Mouse (Mus musculus) heart, embryonic 10.5 days (tissue): Measurements from ENCODE around the gene Mri1. TPM values are rescaled to one million over a fixed set of nuclear protein-coding genes. Genes with fewer than 3 reads are reported as not detected.
"Not testable (repeated sequence)": the region's sequence is repeated elsewhere in the genome, so short reads cannot be mapped to it uniquely, and the experiment has no call there.

ENCODE experiments used
- DNase-seq: peaks from one replicate; pipeline ENCODE4 v3.0.0-alpha.2; 2017; ENCODE audit warnings: low spot score
- H3K27ac ChIP-seq: fragments of 300-500 bp; sonication (generic); 2 replicates; pipeline ENCODE4 v1.5.1; 2016; ENCODE audit warnings: mild to moderate bottlenecking
- H3K27me3 ChIP-seq: fragments of 300-500 bp; sonication (generic); 2 replicates; pipeline ENCODE4 v1.6.1; 2016; ENCODE audit warnings: mild to moderate bottlenecking; ENCODE audit not compliant: poor library complexity, insufficient read depth, severe bottlenecking
- H3K36me3 ChIP-seq: fragments of 300-500 bp; sonication (generic); 2 replicates; pipeline ENCODE4 v1.6.1; 2016; ENCODE audit warnings: mild to moderate bottlenecking, moderate library complexity
- H3K4me1 ChIP-seq: fragments of 300-500 bp; sonication (generic); 2 replicates; pipeline ENCODE4 v1.6.1; 2016; ENCODE audit warnings: mild to moderate bottlenecking
- H3K4me3 ChIP-seq: fragments of 300-500 bp; sonication (generic); 2 replicates; pipeline ENCODE4 v1.5.1; 2016; ENCODE audit warnings: mild to moderate bottlenecking, moderate library complexity
- H3K9me3 ChIP-seq: fragments of 300-500 bp; sonication (generic); 2 replicates; pipeline ENCODE4 v1.6.1; 2016; ENCODE audit warnings: mild to moderate bottlenecking, moderate library complexity
- WGBS: fragments of 180-500 bp; shearing (Covaris S2); methylation state at CpG from one replicate; pipeline ENCODE4 v1.1.7; 2016; 5-methylcytosine and 5-hydroxymethylcytosine counted together
- polyA plus RNA-seq: library from polyadenylated mRNA; unstranded; fragments of >200 nt; fragmentation: Nextera tagmentation; extraction: Ambion mirVana; gene quantifications from 2 replicates; pipeline ENCODE4 v1.2.1, GENCODE M21; 2016

Mri1 gene
- polyA plus RNA-seq: 60.5 and 74.9 TPM in 2 replicates

DNA sequence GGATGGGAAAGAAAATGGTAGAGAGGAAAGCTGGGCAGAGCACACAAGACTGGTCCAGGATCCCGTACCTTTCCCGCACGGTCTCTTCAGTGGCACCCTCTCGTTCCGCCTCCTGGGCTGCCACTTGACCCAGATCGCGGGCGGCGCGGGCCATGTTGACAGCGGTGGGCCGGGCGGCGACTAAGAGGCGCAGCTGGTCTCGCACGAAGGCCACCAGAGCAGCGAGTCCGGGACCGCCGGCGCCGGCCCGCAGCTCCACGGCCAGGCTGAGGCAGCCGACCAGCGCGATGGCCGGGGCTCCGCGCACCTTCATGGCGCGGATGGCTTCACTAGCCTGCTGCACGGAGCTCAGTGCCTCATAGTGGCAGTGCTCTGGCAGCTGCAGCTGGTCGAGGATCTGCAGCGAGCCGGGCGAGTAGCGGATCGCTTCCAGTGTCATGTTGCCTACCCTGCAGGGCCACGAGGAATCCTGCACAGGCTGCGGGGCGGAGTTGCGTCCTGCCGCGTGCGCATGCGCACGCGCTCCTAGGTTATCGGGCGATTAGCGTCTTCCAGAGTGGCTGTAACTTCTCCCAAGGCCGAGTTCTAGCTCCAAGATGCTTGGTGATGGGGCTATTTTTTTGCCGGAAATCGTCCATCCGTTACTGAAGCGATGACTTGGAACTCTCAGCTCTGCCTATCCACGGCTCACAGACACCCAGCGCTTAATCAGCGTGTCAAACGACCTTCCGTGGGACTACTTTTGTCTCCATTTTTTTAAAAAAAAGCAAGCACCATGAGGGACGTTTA is at the start of gene Mri1:
Gene Mri1, minus strand, starts transcription at position 505 of the 789 bp plus-strand sequence.
- H3K27ac ChIP-seq: peak within 1 kb of the TSS; percentile 94
- peaks cover 70% of the 10 kb centered on the region for H3K36me3 ChIP-seq
- peaks cover 24% of the 10 kb centered on the region for H3K4me1 ChIP-seq
- DNase-seq: peak; percentile 95
- peak within 1 kb of the TSS; percentile 87 for H3K4me3 ChIP-seq
- H3K27me3 ChIP-seq: no peaks in the 10 kb centered on the region
- no peaks in the 10 kb centered on the region for H3K9me3 ChIP-seq
- under 1% methylated on average over 64 of the region's 64 CpGs for WGBS

DNA sequence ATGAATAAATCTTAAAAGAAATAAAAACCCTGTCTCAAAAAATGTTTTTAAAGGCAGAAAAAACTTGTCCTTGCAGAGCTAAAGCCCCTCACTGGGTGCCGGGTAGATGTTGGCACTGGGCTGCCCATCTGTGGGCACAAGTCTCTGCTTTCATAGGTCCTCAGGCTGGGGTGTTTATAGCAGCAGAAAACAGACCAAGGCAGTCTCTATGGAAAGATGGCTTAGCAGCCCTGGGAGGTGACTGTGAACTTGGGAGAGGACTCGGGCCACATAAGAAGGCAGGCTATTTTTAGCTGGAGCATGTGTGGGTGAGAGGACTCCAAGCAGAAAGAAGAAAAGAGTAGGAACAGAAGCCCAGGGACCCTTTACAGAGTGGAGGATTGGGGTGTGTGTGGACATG is 46.8 kb upstream of the Mri1 start:
- Histone ChIP-seq H3K27me3 (0 out of 2 replicates have a peak, but pooled peaks cover 4% of the 10 kb centered on the region), H3K4me3 (no peak overlapping the region), H3K9me3 (no peaks in the 10 kb centered on the region), H3K27ac (peak overlapping the region; percentile 62), H3K36me3 (no peaks in the 10 kb centered on the region), H3K4me1 (peaks cover 11% of the 10 kb centered on the region; the same call in 1 of the 2 replicates)
- DNase-seq: no peak
- WGBS: 54% methylated on average over 2 of the region's 2 CpGs

DNA sequence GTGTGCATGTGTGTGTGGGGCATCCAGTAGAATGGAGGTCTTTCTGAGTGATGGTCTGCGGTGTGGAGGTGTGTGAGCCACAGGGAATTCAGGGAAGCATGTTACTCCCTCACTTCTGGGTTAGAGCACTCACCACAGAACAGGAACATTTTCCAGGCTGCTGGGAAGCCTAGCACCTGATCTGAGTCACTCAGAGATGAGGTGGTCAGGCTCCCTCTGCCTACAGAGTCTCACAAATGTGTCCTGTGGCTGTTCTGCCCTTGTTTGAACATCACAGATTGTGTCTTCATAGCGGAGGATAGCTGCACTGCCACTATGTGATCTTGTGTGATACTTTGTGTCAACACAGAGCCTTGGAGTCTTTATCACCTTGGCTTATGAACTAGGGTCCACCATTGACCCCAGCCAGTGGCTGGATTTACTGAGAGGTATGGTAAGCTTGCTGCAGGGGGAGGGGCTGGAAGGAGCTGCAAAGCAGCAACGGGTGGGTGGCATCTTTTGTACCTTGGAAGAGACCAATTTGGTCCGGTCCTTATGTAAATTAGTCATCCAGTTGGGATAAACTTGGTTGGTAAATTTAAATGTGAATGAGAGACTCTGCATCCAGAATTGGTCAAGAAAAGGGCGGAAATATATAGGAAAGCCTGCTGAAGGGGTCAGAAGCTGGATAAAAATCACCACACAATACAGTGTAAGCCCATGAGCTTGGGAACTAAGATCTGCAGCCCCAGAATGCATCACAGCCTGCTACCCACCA is 40.1 kb upstream of the Mri1 start:
- no peak for DNase-seq
- Histone ChIP-seq H3K27ac (no peak overlapping the region), H3K27me3 (peaks cover 4% of the 10 kb centered on the region; the same call in 1 of the 2 replicates), H3K4me3 (no peak overlapping the region), H3K4me1 (no peaks in the 10 kb centered on the region), H3K36me3 (no peaks in the 10 kb centered on the region), H3K9me3 (no peaks in the 10 kb centered on the region)
- 73% methylated on average over 5 of the region's 5 CpGs for WGBS

DNA sequence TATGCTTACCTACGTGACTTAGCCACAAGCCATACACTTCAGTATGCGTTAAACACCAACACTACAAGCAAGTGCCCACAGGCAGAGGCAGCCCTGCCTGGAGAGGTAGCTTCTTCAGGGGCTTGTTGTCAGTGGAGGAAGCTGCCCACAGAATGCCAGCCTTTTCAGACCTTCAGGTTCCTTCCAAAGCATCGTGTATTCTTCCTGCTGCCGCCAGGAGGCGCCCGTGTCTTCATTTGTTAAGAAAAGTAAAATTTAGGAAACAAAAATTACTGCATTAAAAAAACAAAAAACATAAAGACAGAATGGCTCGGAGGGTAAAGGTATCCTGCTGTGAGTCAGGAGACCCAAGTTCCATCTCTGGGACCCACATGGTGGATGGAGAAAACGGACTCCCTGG is 34.6 kb upstream of the Mri1 start:
- no peak for DNase-seq
- H3K27me3 ChIP-seq: no peaks in the 10 kb centered on the region; the same call in 1 of the 2 replicates
- no peak overlapping the region for H3K4me3 ChIP-seq
- WGBS: 24% methylated on average over 8 of the region's 8 CpGs
- H3K4me1 ChIP-seq: no peaks in the 10 kb centered on the region
- no peaks in the 10 kb centered on the region for H3K36me3 ChIP-seq
- H3K27ac ChIP-seq: no peak overlapping the region
- no peaks in the 10 kb centered on the region for H3K9me3 ChIP-seq

DNA sequence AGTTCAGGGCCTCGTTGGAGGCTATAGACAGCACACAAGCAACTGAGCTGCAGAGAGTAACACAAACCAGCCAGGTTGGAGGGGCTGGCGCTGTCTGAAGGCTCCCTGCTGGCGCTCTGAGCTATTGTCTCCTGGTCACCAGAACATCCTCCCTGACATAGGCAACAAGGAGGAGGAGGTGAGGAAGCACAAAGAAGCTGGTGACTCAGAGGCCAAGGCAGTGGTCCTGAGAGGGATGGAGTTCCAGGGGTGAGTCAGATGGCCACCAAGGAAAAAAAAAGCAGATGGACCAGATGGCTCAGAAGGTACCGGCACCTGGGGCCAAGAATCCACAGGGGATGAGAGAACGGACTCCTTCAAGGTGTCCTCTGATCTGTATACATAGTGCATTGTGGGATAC is 34.0 kb upstream of the Mri1 start:
- H3K4me1 ChIP-seq: no peaks in the 10 kb centered on the region
- H3K36me3 ChIP-seq: no peaks in the 10 kb centered on the region
- H3K9me3 ChIP-seq: no peaks in the 10 kb centered on the region
- no peak overlapping the region for H3K4me3 ChIP-seq
- no peak overlapping the region for H3K27ac ChIP-seq
- 68% methylated on average over 5 of the region's 5 CpGs for WGBS
- H3K27me3 ChIP-seq: no peaks in the 10 kb centered on the region; the same call in 1 of the 2 replicates
- DNase-seq: no peak

DNA sequence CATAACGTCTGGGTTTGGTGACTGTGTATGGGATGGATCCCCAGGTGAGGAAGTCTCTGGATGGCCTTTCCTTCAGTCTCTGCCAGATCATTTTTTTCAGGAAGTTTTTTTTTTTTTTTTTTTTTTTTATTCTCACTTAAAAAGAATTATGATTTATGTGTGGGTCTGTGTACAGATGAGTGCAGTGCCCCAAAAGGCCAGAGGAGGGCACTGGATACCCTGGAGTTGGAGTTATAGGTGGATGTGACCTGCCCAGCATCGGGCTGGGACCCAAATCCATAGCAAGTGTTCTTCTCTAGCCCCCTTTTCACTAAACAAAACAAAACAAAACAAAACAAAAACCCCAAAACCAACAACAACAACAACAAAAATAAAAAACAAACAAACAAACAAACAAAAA is 31.8 kb upstream of the Mri1 start:
- WGBS: 45% methylated on average over 2 of the region's 2 CpGs
- Histone ChIP-seq H3K9me3 (no peaks in the 10 kb centered on the region), H3K4me3 (no peak overlapping the region), H3K4me1 (peaks cover 6% of the 10 kb centered on the region; the same call in 1 of the 2 replicates), H3K27me3 (no peaks in the 10 kb centered on the region; the same call in 1 of the 2 replicates), H3K27ac (no peak overlapping the region), H3K36me3 (no peaks in the 10 kb centered on the region)
- DNase-seq: no peak

DNA sequence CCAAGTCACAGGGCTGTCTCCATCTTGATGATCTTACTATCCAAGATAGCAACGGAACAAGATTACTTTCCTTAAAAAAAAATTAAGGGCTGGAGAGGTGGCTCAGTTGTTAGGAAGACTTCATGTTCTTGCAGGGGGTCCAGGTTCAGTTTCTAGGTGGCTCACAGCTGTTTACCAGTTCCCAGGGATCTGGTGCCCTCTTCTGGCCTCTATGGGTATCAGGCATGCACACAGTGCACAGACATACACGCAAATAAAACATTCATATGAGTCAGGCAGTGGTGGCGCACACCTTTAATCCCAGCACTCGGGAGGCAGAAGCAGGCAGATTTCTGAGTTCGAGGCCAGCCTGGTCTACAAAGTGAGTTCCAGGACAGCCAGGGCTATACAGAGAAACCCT is 28.5 kb upstream of the Mri1 start:
- WGBS: 55% methylated on average over 5 of the region's 5 CpGs
- not testable (repeated sequence) for DNase-seq

DNA sequence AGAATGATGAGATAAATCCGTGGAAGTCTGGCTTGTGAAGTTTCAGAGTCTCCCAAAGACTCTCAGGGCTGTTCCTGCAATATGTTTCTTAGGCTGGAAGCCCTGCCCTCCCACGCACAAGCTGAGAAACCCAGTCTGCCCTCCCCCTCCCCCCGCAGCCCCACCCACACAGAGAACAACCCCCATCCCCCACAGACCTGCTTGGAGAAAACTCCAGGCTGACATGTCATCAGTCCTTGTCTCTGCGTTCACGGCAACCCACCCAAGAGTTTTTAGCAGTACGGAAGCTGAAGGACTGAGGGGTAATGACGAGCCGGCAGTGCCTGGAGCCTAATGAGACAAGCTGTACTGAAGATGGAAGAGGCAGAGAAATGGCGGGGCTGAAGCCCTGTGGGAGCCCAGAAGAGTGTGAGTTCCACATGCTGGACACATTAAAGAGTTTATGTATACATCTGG is 27.5 kb upstream of the Mri1 start:
- Histone ChIP-seq H3K27ac (peak overlapping the region; percentile 53; the same call in 1 of the 2 replicates), H3K4me1 (peaks cover 6% of the 10 kb centered on the region; the same call in 1 of the 2 replicates), H3K9me3 (no peaks in the 10 kb centered on the region), H3K27me3 (no peaks in the 10 kb centered on the region), H3K4me3 (peak overlapping the region; percentile 41), H3K36me3 (no peaks in the 10 kb centered on the region)
- WGBS: 18% methylated on average over 9 of the region's 9 CpGs
- no peak for DNase-seq

More for the DNA sequence above, 28.5 kb upstream of the Mri1 start:
- not testable (repeated sequence) for H3K9me3 ChIP-seq, H3K27me3 ChIP-seq, H3K36me3 ChIP-seq, H3K4me1 ChIP-seq, H3K4me3 ChIP-seq, H3K27ac ChIP-seq

DNA sequence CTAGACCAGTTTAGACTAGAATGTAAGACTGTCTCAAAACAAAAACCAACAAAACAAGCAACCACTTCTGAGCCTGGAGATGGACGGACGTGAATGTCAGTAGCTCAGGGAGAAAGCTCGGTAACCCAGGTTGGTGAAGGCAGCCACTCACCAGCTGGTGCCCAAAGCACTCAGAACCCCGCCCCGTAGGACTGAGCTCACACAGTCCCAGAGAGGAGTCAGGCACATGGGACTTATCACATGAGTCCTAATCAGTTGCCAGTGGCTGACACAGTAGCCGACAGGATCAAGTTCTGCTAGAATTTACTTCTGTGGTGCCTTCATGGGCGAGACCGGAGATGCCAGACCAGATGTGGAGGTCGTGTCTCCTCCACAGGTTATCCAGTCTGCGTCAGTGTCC is 23.7 kb upstream of the Mri1 start:
- Histone ChIP-seq H3K9me3 (no peaks in the 10 kb centered on the region), H3K27me3 (no peaks in the 10 kb centered on the region), H3K4me1 (peaks cover 18% of the 10 kb centered on the region; the same call in 1 of the 2 replicates), H3K27ac (no peak overlapping the region), H3K4me3 (no peak overlapping the region), H3K36me3 (no peaks in the 10 kb centered on the region)
- 59% methylated on average over 10 of the region's 10 CpGs for WGBS
- DNase-seq: no peak

DNA sequence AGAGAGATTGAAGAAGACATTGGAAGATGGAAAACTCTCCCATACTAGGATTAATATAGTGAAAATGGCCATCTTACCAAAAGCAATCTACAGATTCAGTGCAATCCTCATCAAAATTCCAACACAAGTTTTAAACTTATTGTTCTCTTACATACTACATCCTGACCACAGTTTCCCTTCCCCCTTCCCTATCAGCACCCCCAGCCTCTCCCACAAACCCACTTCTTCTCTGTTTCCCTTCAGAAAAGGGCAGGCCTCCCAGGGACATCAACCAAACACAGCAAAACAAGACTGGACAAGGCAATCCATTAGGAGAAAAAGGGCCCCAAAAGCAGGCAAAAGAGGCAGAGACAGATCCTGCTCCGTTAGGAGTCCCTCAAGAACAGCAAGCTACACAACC is 19.3 kb upstream of the Mri1 start:
- 59% methylated on average over 1 of the region's 1 CpGs for WGBS
- no peaks in the 10 kb centered on the region for H3K36me3 ChIP-seq

DNA sequence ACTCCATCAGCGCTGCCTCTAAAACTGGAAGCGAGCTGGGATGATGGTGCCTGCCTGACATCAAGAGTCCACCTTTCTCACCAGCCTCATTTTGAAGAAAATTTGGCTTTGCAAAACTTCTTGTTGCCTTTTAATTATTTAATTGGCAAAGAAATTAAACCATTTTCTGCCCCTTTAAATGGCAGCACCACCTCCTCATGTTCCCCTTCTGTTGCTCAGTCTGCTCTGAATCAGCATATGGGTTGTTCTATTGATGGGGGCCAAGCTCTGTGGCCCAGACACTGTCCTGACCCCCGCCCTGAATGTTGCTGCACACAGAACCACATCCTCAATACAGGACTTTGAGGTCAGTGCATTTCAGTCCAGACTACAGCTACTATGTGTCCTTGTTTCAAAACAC is 16.8 kb upstream of the Mri1 start:
- H3K9me3 ChIP-seq: no peaks in the 10 kb centered on the region
- no peak for DNase-seq
- peaks cover 24% of the 10 kb centered on the region for H3K4me1 ChIP-seq
- H3K27ac ChIP-seq: no peak overlapping the region
- H3K36me3 ChIP-seq: no peaks in the 10 kb centered on the region
- H3K4me3 ChIP-seq: no peak overlapping the region
- no peaks in the 10 kb centered on the region; the same call in 1 of the 2 replicates for H3K27me3 ChIP-seq
- 81% methylated on average over 3 of the region's 3 CpGs for WGBS

More for the DNA sequence above, 19.3 kb upstream of the Mri1 start:
- Histone ChIP-seq H3K4me1 (peaks cover 12% of the 10 kb centered on the region; the same call in 1 of the 2 replicates), H3K9me3 (no peaks in the 10 kb centered on the region), H3K27me3 (no peaks in the 10 kb centered on the region; the same call in 1 of the 2 replicates), H3K4me3 (no peak overlapping the region), H3K27ac (peak overlapping the region; percentile 3; the same call in 1 of the 2 replicates)
- DNase-seq: no peak

DNA sequence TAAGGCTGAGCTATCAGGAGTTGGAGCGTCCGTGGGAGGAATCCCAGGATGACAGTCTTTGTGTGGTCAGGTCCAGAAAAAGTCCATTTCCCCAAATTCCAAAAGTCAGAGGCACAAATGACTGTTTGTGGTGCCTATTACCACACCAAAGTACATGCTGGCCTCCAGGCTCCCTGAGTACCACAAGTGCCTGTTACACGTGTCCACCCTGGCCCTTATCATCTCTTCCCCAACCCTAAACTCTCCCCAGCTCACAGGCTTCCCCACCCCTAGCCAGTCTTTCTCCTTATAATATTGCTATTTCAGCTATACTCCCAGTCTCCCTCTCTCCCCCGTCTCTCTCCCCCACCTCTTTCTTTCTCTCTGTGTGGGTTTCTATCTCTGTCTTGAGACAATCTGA is 15.2 kb upstream of the Mri1 start:
- Histone ChIP-seq H3K36me3 (no peaks in the 10 kb centered on the region), H3K4me3 (no peak overlapping the region), H3K9me3 (no peaks in the 10 kb centered on the region), H3K4me1 (peaks cover 18% of the 10 kb centered on the region), H3K27ac (no peak overlapping the region), H3K27me3 (no peaks in the 10 kb centered on the region; the same call in 1 of the 2 replicates)
- DNase-seq: no peak
- 81% methylated on average over 4 of the region's 4 CpGs for WGBS
